Mouse (Mus musculus): ENCODE measurements around the gene Orai2. TPM values are rescaled to one million over a fixed set of nuclear protein-coding genes. Genes with fewer than 3 reads are reported as not detected.
"Not testable (repeated sequence)": the region's sequence is repeated elsewhere in the genome, so short reads cannot be mapped to it uniquely, and the experiment has no call there.

Orai2 gene
- polyA plus RNA-seq, 1 experiment, result 62.3 TPM

GRCm38 (mm10) chr5:136173606-136174463 lies 3.3 kb upstream of the Orai2 start:
- DNase-seq (ENCODE audit: extremely low spot score in 1 of 2, low spot score in 1 of 2), result peak; percentile 30 to 66

- no peak for DNase-seq (ENCODE audit: extremely low spot score in 1 of 2, low spot score in 1 of 2)
These were observed 2.4 kb upstream of the Orai2 start for GRCm38 (mm10) chr5:136172939-136173338.

DNA sequence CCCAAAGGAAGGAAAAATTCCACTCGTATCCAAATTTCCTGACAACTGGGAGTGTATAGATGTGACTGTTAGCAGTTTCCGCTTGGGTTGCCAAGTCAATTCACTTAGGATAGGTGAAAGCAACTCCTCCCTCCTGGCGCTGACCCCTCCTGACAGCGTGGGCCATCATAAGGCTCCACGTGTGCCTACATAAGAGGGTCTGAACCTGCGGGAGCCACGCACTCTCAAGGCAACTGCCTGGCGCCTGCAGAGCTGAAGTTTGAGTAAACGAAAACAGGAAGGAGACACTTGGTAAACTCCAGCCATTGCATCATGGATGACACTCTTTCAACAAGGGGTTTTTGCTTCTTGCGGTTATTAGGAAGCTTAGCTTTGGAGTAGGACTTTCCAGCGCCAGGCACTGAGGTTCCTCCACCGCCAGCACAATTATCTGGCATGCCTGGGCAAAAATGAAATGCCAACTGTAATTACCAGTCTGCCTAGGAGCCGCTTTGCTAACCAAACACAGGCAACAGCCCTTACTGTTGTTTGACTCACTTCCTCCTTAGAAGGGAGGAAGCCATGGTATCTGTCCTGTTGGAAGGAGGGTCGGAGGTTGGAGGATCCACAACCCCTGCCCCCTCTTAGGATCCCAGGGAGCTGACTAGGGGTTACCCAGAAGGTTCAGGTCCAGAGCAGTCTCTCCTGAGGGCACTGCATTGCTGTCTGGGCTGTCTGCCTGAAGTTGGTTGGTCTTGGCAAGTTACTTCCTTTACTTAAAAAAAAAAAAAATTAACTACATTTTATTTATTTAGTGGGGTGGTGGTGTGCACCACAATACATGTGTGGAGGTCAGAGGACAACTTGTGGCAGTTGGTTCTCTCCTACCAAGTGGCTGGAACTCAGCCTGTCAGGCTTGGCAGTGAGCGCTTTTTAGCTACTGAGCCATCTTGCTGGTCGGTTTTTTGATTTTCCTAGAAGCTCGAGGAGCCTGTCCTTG lies 1.1 kb upstream of the Orai2 start:
- no peak for DNase-seq (ENCODE audit: extremely low spot score in 1 of 2, low spot score in 1 of 2)

DNA sequence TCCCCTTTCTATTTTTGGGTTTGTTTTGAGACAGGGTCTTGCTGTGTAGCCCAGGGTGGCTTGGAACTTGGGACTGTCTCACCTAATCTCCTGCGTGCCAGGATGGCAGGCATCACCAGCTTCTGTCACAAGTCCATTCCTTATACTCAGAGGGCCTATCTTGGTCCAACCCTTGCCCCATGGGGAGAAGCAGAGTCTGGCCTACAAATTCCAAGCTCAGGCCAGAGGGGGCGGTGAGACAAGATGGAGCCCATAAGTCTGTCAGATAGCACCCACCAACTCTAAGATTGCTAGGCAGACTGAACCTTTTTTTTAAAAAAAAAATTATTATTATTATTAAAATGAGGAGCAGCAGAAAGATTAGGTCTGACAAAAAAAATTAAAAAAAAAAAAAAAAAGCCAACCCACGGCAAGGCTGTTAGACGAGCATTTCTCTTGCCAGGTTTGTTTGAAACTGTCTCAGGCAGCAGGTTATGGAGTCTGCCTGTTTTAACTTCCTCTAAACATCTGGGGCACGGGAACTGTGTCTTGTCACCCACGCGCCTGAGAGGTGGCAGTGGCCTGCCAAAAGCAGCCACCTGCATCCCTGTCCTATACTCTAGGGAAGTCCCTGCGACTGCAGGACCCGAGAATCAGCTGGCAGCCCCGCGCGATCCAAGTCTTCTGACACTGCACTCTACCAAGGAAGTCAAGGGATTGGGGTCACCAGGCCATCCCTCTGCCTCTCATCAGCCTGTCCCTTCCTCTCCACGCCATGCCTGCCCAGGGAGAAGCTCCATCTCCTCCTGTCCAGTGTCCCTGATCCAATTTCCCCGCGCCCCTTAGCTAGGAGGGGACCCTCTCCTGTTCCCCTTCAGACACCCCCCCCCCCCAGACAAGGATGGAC lies 644 bp downstream of the Orai2 start:
- DNase-seq (ENCODE audit: extremely low spot score in 1 of 2, low spot score in 1 of 2), result peak; percentile 28 to 56

DNA sequence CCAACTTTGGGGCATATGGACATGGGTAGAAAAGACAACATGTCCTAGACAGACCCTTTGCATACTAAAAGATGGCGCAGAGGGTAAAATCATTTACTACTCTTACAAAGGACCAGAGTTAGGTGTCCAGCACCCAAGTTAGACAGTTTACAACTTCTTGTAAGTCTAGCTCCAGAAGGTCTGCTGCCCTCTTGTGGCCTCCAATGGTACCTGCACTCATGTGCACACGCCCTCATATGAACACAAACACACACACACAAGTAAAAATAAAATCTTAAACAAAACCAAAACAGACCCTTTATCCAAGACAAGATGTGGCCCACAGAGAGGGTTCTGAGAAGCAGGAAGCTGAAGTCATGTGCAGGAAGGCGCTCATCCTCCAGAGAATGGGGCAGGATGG lies 2.4 kb downstream of the Orai2 start:
- no peak for DNase-seq (ENCODE audit: extremely low spot score in 1 of 2, low spot score in 1 of 2)

- DNase-seq (ENCODE audit: extremely low spot score in 1 of 2, low spot score in 1 of 2), result no peak
These were observed 3.2 kb downstream of the Orai2 start for GRCm38 (mm10) chr5:136167296-136167695.

GRCm38 (mm10) chr5:136165246-136165645 lies 5.3 kb downstream of the Orai2 start:
- DNase-seq (ENCODE audit: extremely low spot score in 1 of 2, low spot score in 1 of 2), result no peak

DNA sequence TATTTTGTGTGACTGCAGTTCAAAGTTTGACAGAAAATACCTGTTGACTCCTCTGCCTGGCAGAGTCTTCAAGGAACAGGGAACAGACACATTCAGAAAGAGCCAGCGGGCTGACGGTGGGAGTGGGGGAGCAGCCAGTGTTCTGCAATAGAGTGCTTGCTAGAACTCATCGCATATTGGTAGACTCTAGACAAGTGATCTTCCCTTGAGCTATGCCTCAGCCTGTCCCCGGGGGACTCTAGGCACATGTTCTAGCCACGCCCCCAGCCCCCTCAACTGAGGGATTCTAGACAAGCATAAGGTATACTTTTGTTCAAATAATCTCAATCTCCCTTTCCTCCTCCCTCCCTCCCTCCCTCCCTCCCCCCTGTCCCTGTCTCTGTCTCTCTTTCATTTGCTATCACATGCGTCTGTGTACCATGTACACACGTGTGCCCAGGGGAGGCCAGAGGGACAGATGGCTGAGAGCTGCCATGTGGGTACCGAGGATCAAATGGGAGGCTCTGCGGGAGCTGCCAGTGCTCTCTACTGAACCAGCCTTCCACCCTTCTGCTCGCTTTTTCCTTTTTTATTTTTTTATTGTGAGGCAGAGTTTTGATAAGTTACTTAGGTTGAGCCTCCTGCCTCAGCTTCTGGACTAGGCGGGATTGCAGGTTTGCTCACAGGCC lies 6.6 kb downstream of the Orai2 start:
- DNase-seq (ENCODE audit: extremely low spot score in 1 of 2, low spot score in 1 of 2), result no peak

DNA sequence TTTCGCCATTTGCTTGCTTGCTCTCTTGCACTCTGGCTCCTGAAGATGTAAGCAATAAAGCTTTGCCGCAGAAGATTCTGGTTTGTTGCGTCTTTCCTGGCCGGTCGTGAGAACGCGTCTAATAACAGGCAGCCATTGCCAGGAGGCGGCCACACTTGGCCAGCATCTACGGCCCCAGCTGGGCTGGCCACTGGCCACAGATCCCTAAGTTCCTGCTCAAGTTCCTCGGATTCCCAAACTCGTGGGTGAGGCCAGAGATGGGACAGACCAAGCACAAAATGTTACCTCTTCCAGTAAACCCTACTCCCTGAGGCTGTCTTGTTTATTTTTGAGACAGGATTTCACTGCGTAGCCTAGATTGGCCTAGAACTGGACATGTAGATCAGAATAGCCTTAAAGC lies 10.4 kb downstream of the Orai2 start:
- not testable (repeated sequence) for DNase-seq (ENCODE audit: extremely low spot score in 1 of 2, low spot score in 1 of 2)

DNA sequence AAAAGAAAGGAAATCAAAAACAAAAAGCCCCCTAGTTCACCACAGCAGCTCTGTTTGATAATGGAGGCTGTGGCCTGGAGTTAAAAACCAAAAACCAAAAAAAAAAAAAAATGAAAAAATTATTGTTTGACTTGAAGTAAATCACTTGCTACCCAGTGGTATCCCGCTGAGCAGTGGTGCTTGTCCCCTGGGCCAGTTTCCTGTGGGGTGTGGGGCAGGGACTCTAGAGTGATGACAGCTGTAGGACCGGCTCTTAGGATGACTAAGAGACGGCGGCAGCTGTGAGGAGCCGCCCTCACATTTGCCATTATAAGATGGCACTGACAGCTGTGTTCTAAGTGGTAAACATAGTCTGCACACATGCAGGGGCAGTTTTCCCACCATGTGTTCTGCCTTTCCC lies 15.1 kb downstream of the Orai2 start:
- DNase-seq (ENCODE audit: extremely low spot score in 1 of 2, low spot score in 1 of 2), result no peak

- DNase-seq (ENCODE audit: extremely low spot score in 1 of 2, low spot score in 1 of 2), result no peak
These were observed 18.1 kb downstream of the Orai2 start for GRCm38 (mm10) chr5:136152365-136152764.

GRCm38 (mm10) chr5:136149134-136149576 lies 21.4 kb downstream of the Orai2 start:
- DNase-seq (ENCODE audit: extremely low spot score in 1 of 2, low spot score in 1 of 2), result not testable (repeated sequence)

- DNase-seq (ENCODE audit: extremely low spot score in 1 of 2, low spot score in 1 of 2), result no peak
These were observed 22.8 kb downstream of the Orai2 start for GRCm38 (mm10) chr5:136147704-136148103.

DNA sequence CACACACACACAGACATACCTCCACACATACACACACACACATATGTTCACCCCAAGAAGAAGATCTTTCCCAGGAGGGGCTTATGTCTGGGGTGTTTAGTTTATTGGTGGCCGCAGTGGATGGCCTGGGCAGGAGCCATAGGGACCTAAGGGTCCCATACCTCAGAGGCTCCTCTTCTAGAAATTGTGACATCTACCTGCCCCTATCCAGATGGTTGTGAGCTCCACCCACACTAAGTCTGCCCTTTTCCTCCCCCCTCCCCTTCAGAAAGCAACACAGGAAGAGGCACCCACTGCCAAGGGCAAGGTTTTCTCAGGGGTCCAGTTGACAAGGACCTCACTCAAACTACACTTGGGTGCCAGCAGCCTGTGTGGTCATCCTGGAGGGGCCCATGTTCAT lies 23.6 kb downstream of the Orai2 start:
- no peak for DNase-seq (ENCODE audit: extremely low spot score in 1 of 2, low spot score in 1 of 2)

- DNase-seq (ENCODE audit: extremely low spot score in 1 of 2, low spot score in 1 of 2), result no peak
These were observed 25.7 kb downstream of the Orai2 start for GRCm38 (mm10) chr5:136144606-136145430.

- DNase-seq (ENCODE audit: extremely low spot score in 1 of 2, low spot score in 1 of 2), result no peak
These were observed 27.3 kb downstream of the Orai2 start for GRCm38 (mm10) chr5:136143161-136143755.

- DNase-seq (ENCODE audit: extremely low spot score in 1 of 2, low spot score in 1 of 2), result no peak
These were observed 27.8 kb downstream of the Orai2 start for GRCm38 (mm10) chr5:136142746-136143145.

DNA sequence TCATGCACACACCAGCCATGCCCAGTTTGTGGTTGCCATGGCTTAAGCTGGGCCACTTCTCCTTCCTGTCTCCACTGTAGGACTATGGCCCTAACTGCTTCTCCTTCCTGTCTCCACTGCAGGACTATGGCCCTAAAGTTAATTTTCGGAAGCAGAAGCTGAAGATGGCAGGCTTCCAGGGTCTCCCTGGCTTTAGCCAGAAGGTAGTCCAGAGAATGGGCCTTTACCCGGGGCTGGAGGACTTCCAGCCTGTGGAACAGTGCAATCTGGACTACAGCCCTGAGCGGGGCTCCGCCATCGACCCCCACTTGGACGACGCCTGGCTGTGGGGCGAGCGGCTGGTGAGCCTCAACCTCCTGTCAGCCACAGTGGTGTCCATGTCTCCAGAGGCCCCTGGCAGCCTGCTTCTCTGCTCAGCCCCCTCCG lies 30.4 kb downstream of the Orai2 start:
- peak in 1 of 2 experiments; percentile 24 for DNase-seq (ENCODE audit: extremely low spot score in 1 of 2, low spot score in 1 of 2)
